Mouse (Mus musculus) brain, embryonic 14.5 days (tissue): ENCODE measurements at regions not wholly inside any gene's neighbourhood (a gene's known extent, or its start where the extent isn't known, plus 50 kb on each side); places are given as distances from the start of the nearest gene placed in this dataset.

ENCODE experiments used
- CTCF ChIP-seq: fragments of 200-500 bp; IDR thresholded peaks from 2 replicates; pipeline ENCODE4 v1.5.1; 2012; ENCODE audit warnings: inconsistent platforms, mild to moderate bottlenecking, moderate library complexity, borderline replicate concordance; ENCODE audit not compliant: insufficient read depth, insufficient read length; ENCODE audit errors: extremely low read depth
- POLR2A ChIP-seq: fragments of 200-500 bp; IDR thresholded peaks from 2 replicates; pipeline ENCODE4 v1.6.1; 2012; ENCODE audit warnings: mild to moderate bottlenecking, inconsistent platforms, borderline replicate concordance; ENCODE audit not compliant: poor library complexity, insufficient read depth, insufficient read length, severe bottlenecking; ENCODE audit errors: extremely low read depth

DNA sequence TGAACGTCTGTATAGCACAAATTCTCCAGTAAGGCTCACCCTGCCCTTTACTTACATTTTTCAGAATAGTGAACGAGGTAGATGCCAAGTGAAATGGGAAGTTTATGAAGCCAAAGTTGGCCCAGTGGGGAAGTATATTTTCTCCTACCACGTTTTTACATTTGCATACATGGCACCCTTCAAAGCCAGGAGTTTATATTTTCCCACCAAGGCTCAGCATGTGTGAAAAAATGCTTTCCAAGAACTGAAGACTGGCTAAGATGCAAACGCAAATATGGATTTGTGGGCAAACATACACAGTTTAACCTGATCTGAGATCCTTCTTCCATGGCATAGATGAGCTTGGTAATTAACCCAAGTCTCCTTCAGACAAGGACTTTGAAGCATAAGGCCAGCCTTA lies 2209.4 kb upstream of the Gm7489 start:
- TF ChIP-seq CTCF: no peak
- TF ChIP-seq POLR2A: no peak
